Mouse (Mus musculus): Measurements from ENCODE around the gene Cpa4. TPM values are rescaled to one million over a fixed set of nuclear protein-coding genes. Genes with fewer than 3 reads are reported as not detected.

The Cpa4 gene
- polyA plus RNA-seq, 1 experiment: 0.11 TPM

- DNase-seq: no peak
- Histone ChIP-seq H3K36me3 (ENCODE audit: control insufficient read depth, insufficient read depth, low read length) (no peaks in the 10 kb centered on the region), H3K27ac (ENCODE audit: control insufficient read depth, insufficient read depth, low read length) (no peak overlapping the region), H3K4me1 (replicated peaks; ENCODE audit: control insufficient read depth, insufficient read depth, low read length) (no peaks in the 10 kb centered on the region; the same call in 1 of the 2 replicates), H3K27me3 (ENCODE audit: control insufficient read depth, insufficient read depth, low read length) (no peaks in the 10 kb centered on the region), H3K4me3 (ENCODE audit: control insufficient read depth, insufficient read depth, low read length) (no peak overlapping the region)
- TF ChIP-seq CTCF (IDR thresholded peaks at IDR 0.05; ENCODE audit: borderline replicate concordance, control insufficient read depth, extremely low read depth, insufficient read depth, low read length, poor library complexity) (no peak), POLR2A (IDR thresholded peaks at IDR 0.05; ENCODE audit: control insufficient read depth, extremely low read depth, insufficient read depth, low read length, poor library complexity) (no peak)
- WGBS: 96% methylated on average over 7 of the region's 7 CpGs
Observed at GRCm38 (mm10) chr6:30545689-30546088, 22.5 kb upstream of the Cpa4 start.

DNA sequence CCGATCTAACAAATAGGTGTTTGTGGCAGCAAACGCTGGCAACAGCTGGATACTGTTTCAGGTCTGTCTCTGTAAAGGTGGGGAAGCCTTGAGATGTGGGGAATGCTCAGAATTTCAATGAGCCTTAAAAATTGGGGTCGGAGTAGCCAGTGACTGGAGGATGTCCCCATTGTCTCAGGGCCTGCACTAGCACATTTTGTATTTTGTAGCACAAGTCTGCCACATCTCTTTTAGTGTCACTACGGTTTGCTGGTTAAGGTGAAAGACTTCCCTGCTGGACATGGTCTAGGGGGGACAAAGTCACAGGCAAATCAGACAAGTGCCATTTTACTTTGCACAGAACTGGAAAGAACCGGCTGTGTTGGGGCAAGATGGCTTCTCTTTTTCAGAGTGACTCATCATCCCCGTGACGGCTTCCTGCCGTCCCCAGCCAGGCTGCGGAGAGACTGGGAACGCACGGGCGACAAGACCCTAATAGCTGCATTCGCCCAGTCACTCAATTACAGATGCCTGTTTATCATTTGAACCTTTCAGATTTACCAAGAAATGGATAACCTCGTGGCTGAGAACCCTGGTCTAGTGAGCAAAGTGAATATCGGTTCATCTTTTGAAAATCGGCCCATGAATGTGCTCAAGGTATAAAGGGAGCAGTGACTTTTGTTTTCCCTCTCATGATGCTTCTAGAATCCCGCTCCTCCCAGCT is 21.4 kb upstream of the Cpa4 start:
- no peaks in the 10 kb centered on the region for H3K36me3 ChIP-seq (ENCODE audit: control insufficient read depth, insufficient read depth, low read length)
- H3K4me1 ChIP-seq (replicated peaks; ENCODE audit: control insufficient read depth, insufficient read depth, low read length): no peaks in the 10 kb centered on the region; the same call in 1 of the 2 replicates
- no peaks in the 10 kb centered on the region for H3K27me3 ChIP-seq (ENCODE audit: control insufficient read depth, insufficient read depth, low read length)
- H3K4me3 ChIP-seq (ENCODE audit: control insufficient read depth, insufficient read depth, low read length): peak overlapping the region; percentile 0; the same call in 1 of the 2 replicates
- peak; percentile 3 for DNase-seq
- TF ChIP-seq CTCF (IDR thresholded peaks at IDR 0.05; ENCODE audit: borderline replicate concordance, control insufficient read depth, extremely low read depth, insufficient read depth, low read length, poor library complexity) (no peak), POLR2A (IDR thresholded peaks at IDR 0.05; ENCODE audit: control insufficient read depth, extremely low read depth, insufficient read depth, low read length, poor library complexity) (no peak)
- no peak overlapping the region for H3K27ac ChIP-seq (ENCODE audit: control insufficient read depth, insufficient read depth, low read length)
- 26% methylated on average over 17 of the region's 17 CpGs for WGBS

GRCm38 (mm10) chr6:30547274-30547645 is 20.9 kb upstream of the Cpa4 start:
- Histone ChIP-seq H3K36me3 (ENCODE audit: control insufficient read depth, insufficient read depth, low read length) (no peaks in the 10 kb centered on the region), H3K4me3 (ENCODE audit: control insufficient read depth, insufficient read depth, low read length) (peak overlapping the region; percentile 0; the same call in 1 of the 2 replicates), H3K27me3 (ENCODE audit: control insufficient read depth, insufficient read depth, low read length) (no peaks in the 10 kb centered on the region), H3K27ac (ENCODE audit: control insufficient read depth, insufficient read depth, low read length) (no peak overlapping the region), H3K4me1 (replicated peaks; ENCODE audit: control insufficient read depth, insufficient read depth, low read length) (no peaks in the 10 kb centered on the region; the same call in 1 of the 2 replicates)
- no peak for TF ChIP-seq CTCF (IDR thresholded peaks at IDR 0.05; ENCODE audit: borderline replicate concordance, control insufficient read depth, extremely low read depth, insufficient read depth, low read length, poor library complexity)
- TF ChIP-seq POLR2A (IDR thresholded peaks at IDR 0.05; ENCODE audit: control insufficient read depth, extremely low read depth, insufficient read depth, low read length, poor library complexity): no peak
- DNase-seq: no peak
- WGBS: 6% methylated on average over 11 of the region's 17 CpGs

- H3K36me3 ChIP-seq (ENCODE audit: control insufficient read depth, insufficient read depth, low read length): no peaks in the 10 kb centered on the region
- no peak overlapping the region for H3K4me3 ChIP-seq (ENCODE audit: control insufficient read depth, insufficient read depth, low read length)
- TF ChIP-seq POLR2A (IDR thresholded peaks at IDR 0.05; ENCODE audit: control insufficient read depth, extremely low read depth, insufficient read depth, low read length, poor library complexity) (no peak), CTCF (IDR thresholded peaks at IDR 0.05; ENCODE audit: borderline replicate concordance, control insufficient read depth, extremely low read depth, insufficient read depth, low read length, poor library complexity) (no peak)
- no peak overlapping the region for H3K27ac ChIP-seq (ENCODE audit: control insufficient read depth, insufficient read depth, low read length)
- 78% methylated on average over 9 of the region's 9 CpGs for WGBS
- H3K4me1 ChIP-seq (replicated peaks; ENCODE audit: control insufficient read depth, insufficient read depth, low read length): no peaks in the 10 kb centered on the region; the same call in 1 of the 2 replicates
- no peaks in the 10 kb centered on the region for H3K27me3 ChIP-seq (ENCODE audit: control insufficient read depth, insufficient read depth, low read length)
- DNase-seq: no peak
Observed at GRCm38 (mm10) chr6:30547656-30548306, 20.4 kb upstream of the Cpa4 start.

DNA sequence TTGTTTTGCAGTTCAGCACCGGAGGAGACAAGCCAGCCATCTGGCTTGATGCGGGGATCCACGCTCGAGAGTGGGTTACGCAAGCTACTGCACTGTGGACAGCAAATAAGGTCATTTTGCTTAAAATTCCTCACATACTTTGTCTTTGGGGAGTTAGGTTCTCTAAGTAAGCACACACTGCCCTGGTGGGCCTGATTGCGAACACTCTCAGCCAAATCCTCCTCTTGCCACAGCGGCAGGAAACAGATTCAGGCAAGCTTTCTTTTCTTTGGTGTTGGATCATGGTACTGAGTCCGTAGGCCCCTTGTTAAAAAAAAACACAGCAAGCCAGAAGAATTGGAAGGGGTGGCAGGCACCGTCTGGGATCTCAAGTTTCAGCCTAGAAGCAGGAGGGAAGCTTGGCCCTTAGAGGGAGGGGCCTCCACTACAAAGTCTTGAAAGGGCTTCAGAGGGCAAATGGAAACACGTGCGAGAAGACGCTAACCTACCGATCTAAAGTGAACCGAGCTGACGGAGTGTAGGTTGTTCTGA is 18.9 kb upstream of the Cpa4 start:
- Histone ChIP-seq H3K27ac (ENCODE audit: control insufficient read depth, insufficient read depth, low read length) (no peak overlapping the region), H3K4me1 (replicated peaks; ENCODE audit: control insufficient read depth, insufficient read depth, low read length) (no peaks in the 10 kb centered on the region; the same call in 1 of the 2 replicates), H3K4me3 (ENCODE audit: control insufficient read depth, insufficient read depth, low read length) (no peak overlapping the region), H3K36me3 (ENCODE audit: control insufficient read depth, insufficient read depth, low read length) (no peaks in the 10 kb centered on the region), H3K27me3 (ENCODE audit: control insufficient read depth, insufficient read depth, low read length) (no peaks in the 10 kb centered on the region)
- no peak for TF ChIP-seq POLR2A (IDR thresholded peaks at IDR 0.05; ENCODE audit: control insufficient read depth, extremely low read depth, insufficient read depth, low read length, poor library complexity)
- no peak for TF ChIP-seq CTCF (IDR thresholded peaks at IDR 0.05; ENCODE audit: borderline replicate concordance, control insufficient read depth, extremely low read depth, insufficient read depth, low read length, poor library complexity)
- DNase-seq: no peak
- 86% methylated on average over 15 of the region's 15 CpGs for WGBS

- 72% methylated on average over 7 of the region's 7 CpGs for WGBS
- H3K36me3 ChIP-seq (ENCODE audit: control insufficient read depth, insufficient read depth, low read length): no peaks in the 10 kb centered on the region
- no peak for TF ChIP-seq CTCF (IDR thresholded peaks at IDR 0.05; ENCODE audit: borderline replicate concordance, control insufficient read depth, extremely low read depth, insufficient read depth, low read length, poor library complexity)
- TF ChIP-seq POLR2A (IDR thresholded peaks at IDR 0.05; ENCODE audit: control insufficient read depth, extremely low read depth, insufficient read depth, low read length, poor library complexity): no peak
- DNase-seq: no peak
- H3K4me3 ChIP-seq (ENCODE audit: control insufficient read depth, insufficient read depth, low read length): no peak overlapping the region
- H3K4me1 ChIP-seq (replicated peaks; ENCODE audit: control insufficient read depth, insufficient read depth, low read length): no peaks in the 10 kb centered on the region; the same call in 1 of the 2 replicates
- no peaks in the 10 kb centered on the region for H3K27me3 ChIP-seq (ENCODE audit: control insufficient read depth, insufficient read depth, low read length)
- no peak overlapping the region for H3K27ac ChIP-seq (ENCODE audit: control insufficient read depth, insufficient read depth, low read length)
Observed at GRCm38 (mm10) chr6:30550496-30551192, 17.5 kb upstream of the Cpa4 start.

Data from thymus, adult 2 months (tissue).